Mouse (Mus musculus): ENCODE data around the gene Cbx7. TPM values are rescaled to one million over a fixed set of nuclear protein-coding genes. Genes with fewer than 3 reads are reported as not detected.

Cbx7 gene
- polyA plus RNA-seq, 1 experiment from 2014 or later = 8.9 TPM

- in situ Hi-C loops (cut with MboI; ENCODE audit: low pct_unique_long_range_greater_than_20kb) = loop anchor here (5.0 kb wide), 1 partner anchor 65 kb away; no protein-coding TSS in a partner anchor
- POLR2A ChIA-PET = interaction anchor here (0.8 to 6.1 kb wide), 7 partner anchors 11 to 70 kb away, joined by 3 to 71 read pairs (median 11); no protein-coding TSS in a partner anchor
- no peaks in the 10 kb centered on the region for H3K27me3 ChIP-seq
- ATAC-seq (no peak), DNase-seq (ENCODE audit: low read depth, low spot score) (no peak)
- CTCF ChIA-PET = interaction anchor here (0.7 to 1.5 kb wide), 4 partner anchors 9 to 71 kb away, joined by 3 to 5 read pairs (median 3); no protein-coding TSS in a partner anchor
- TF ChIP-seq CTCF (IDR thresholded peaks at IDR 0.05) = no peak
Measured at GRCm38 (mm10) chr15:80012527-80013201, 41.7 kb upstream of the Cbx7 start.

DNA sequence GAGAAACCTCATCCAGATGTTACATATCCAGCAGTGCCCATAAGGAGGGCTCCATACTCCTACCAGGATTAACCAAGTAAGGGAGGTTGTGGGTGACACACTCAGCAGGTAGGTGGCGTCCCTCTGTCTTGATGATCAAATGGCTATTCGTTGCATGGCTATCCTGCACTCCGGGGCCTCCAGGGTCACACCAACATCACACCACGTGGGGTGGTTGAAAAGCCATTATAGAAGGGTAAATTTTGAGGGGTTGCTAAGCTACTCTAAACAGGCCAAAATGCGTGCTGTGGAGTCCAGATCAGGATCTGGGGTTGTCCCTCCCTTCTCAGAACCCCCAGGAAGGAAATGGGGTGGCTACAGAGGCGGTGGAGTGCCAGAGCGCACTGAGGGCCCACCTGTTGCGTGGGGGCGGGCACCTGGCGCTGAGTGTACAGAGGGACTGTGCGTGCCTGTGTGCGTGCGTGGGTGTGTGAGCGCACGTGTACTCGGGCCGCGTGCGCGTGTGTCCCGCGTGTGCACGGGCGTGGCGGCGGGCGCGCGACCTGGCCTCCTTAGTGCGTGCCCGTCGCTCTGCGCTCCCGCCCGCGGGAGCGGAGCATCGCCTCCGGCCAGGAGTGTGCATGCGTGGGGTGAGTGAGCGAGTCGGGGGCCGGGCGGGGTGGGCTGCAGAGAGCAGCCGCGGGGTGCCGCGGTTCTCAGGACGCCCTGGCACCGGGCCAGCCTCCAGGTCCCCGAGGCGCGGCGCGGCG is 41.0 kb upstream of the Cbx7 start:
- ChIA-PET POLR2A (interaction anchor here (0.8 to 6.1 kb wide), 7 partner anchors 12 to 70 kb away, joined by 3 to 71 read pairs (median 11); no protein-coding TSS in a partner anchor), CTCF (interaction anchor here (0.7 to 1.5 kb wide), 7 partner anchors 9 to 70 kb away, joined by 3 to 6 read pairs (median 3); no protein-coding TSS in a partner anchor)
- H3K27me3 ChIP-seq = no peaks in the 10 kb centered on the region
- no peak for TF ChIP-seq CTCF (IDR thresholded peaks at IDR 0.05)
- in situ Hi-C loops (cut with MboI; ENCODE audit: low pct_unique_long_range_greater_than_20kb) = loop anchor here (5.0 kb wide), 1 partner anchor 65 kb away; no protein-coding TSS in a partner anchor
- DNase-seq (ENCODE audit: low read depth, low spot score) = no peak
- ATAC-seq = peak; percentile 5

DNA sequence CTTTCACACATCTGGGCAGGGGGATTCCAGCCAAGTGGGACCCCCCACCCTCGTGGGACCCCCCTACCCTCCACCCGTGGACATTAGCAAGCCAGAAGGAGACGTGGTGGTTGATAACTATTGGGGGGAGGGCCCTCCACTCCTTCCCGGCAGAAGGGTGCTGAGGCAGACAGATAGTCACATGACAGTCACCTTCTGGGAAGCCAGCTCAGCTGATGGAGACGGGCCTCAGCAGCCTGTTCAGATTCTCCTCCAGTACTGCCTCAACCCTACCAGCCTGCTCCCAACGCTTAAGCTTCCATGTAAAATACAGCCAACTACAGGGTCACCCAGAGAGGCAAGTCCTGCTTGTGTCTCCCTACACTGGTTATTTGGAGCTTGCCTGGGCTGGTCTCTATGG is 40.3 kb upstream of the Cbx7 start:
- H3K27me3 ChIP-seq = no peaks in the 10 kb centered on the region
- in situ Hi-C loops (cut with MboI; ENCODE audit: low pct_unique_long_range_greater_than_20kb) = loop anchor here (5.0 kb wide), 1 partner anchor 64 kb away; no protein-coding TSS in a partner anchor
- no peak for DNase-seq (ENCODE audit: low read depth, low spot score)
- no peak for ATAC-seq
- ChIA-PET CTCF (interaction anchor here (0.8 to 1.5 kb wide), 6 partner anchors 8 to 70 kb away, joined by 3 to 6 read pairs (median 4); no protein-coding TSS in a partner anchor), POLR2A (interaction anchor here (0.8 to 6.1 kb wide), 6 partner anchors 13 to 70 kb away, joined by 3 to 71 read pairs (median 28); no protein-coding TSS in a partner anchor)
- no peak for TF ChIP-seq CTCF (IDR thresholded peaks at IDR 0.05)

- no peaks in the 10 kb centered on the region for H3K27me3 ChIP-seq
- in situ Hi-C loops (cut with MboI; ENCODE audit: low pct_unique_long_range_greater_than_20kb) = loop anchor here (5.0 kb wide), 1 partner anchor 63 kb away; no protein-coding TSS in a partner anchor
- ATAC-seq (no peak), DNase-seq (ENCODE audit: low read depth, low spot score) (no peak)
- ChIA-PET CTCF (no interaction called here), POLR2A (interaction anchor here (0.7 to 3.1 kb wide), 2 partner anchors 25 to 58 kb away, joined by 3 to 12 read pairs; no protein-coding TSS in a partner anchor)
- no peak for TF ChIP-seq CTCF (IDR thresholded peaks at IDR 0.05)
Measured at GRCm38 (mm10) chr15:80010182-80010558, 39.3 kb upstream of the Cbx7 start.

DNA sequence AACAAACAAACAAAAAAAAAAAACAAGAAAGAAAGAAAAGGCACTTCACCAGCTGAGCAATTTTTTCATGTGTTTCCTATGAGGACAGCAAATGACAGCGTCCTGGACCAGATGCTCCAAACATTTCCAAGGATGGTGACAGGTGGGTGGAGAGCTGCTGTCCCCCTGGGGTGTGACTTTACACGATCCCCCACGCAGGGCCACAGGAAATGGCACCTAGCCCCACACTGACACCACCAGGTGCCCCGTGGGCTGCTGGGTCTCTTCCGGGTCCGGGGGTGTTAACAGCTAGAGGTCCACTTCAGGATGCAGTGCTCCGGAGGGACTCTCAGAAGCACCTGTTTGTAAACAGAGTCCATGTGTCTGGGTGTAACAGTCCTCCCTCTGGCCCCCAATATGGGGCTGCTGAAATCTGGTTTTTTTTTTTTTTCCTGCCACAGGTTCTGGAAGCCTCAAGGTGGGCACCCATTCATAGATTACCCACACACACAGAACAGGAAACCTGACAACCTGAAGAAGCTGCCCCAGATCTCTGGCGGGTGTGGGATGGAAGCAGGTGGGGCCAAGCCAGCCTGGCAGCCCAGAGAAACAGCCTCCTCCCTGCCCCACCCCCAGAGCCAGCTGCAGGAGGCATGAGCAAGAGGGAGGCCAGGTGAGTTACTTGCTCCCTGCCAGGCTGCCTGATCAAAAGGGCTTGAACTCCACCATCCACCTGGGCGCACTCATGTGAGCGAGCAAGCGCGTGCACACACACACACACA is 38.7 kb upstream of the Cbx7 start:
- H3K27me3 ChIP-seq = no peaks in the 10 kb centered on the region
- POLR2A ChIA-PET = interaction anchor here (0.9 to 3.1 kb wide), 2 partner anchors 15 to 58 kb away, joined by 3 to 12 read pairs; no protein-coding TSS in a partner anchor
- TF ChIP-seq CTCF (IDR thresholded peaks at IDR 0.05) = no peak
- no peak for ATAC-seq
- in situ Hi-C loops (cut with MboI; ENCODE audit: low pct_unique_long_range_greater_than_20kb) = loop anchor here (5.0 kb wide), 1 partner anchor 62 kb away; no protein-coding TSS in a partner anchor
- no peak for DNase-seq (ENCODE audit: low read depth, low spot score)
- CTCF ChIA-PET = interaction anchor here (1.0 kb wide), 1 partner anchor 69 kb away, joined by 3 read pairs; no protein-coding TSS in a partner anchor

DNA sequence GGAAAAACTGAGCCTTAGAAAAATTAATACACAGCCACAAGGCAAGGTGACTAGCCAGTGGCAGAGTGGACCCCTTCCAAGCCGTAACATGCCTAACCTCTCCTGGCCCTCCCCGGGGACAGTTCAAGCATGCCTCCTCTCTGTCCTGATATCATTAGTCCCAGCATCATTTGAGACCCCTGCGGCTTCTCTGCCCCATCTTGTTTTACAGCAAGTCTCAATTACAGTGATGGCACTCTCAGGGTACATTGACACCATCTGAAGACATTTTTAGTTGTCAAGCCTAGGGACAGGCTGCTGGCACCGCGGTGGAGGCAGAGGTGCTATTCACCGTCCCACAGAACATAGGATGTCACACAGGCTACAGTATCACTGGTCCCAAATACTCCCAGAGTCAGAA is 37.5 kb upstream of the Cbx7 start:
- no peaks in the 10 kb centered on the region for H3K27me3 ChIP-seq
- DNase-seq (ENCODE audit: low read depth, low spot score) = no peak
- in situ Hi-C loops (cut with MboI; ENCODE audit: low pct_unique_long_range_greater_than_20kb) = no loop called here
- POLR2A ChIA-PET = interaction anchor here (3.1 kb wide), 1 partner anchor 56 kb away, joined by 12 read pairs; no protein-coding TSS in a partner anchor
- CTCF ChIA-PET = interaction anchor here (1.0 kb wide), 1 partner anchor 68 kb away, joined by 3 read pairs; no protein-coding TSS in a partner anchor
- TF ChIP-seq CTCF (IDR thresholded peaks at IDR 0.05) = no peak
- no peak for ATAC-seq

DNA sequence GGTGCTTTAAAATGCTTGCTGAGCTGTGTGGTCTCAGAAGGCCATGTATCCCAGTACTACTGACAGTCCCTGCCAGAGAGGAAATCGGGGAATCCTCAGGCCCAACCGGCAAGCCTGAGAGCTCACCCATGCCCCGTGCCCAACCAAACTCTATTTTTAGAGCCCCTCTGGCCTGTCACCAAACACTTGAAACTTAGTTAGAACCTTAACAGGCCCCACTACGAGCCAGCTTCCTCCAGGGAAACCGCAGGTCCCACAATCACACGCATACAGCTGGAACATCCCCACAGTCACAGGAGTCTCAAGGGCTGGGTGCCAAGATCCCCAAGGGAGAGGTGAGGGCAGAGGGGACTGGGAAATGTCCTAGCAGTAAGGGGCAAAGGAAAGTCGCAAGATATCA is 35.2 kb upstream of the Cbx7 start:
- ChIA-PET POLR2A (interaction anchor here (0.8 to 1.3 kb wide), 3 partner anchors 19 to 74 kb away, joined by 3 to 5 read pairs (median 3); no protein-coding TSS in a partner anchor), CTCF (interaction anchor here (2.0 kb wide), 1 partner anchor 55 kb away, joined by 7 read pairs; no protein-coding TSS in a partner anchor)
- no peak for DNase-seq (ENCODE audit: low read depth, low spot score)

GRCm38 (mm10) chr15:80005436-80005835 is 34.5 kb upstream of the Cbx7 start:
- no peak for TF ChIP-seq CTCF (IDR thresholded peaks at IDR 0.05)
- ATAC-seq = no peak
- no peak for DNase-seq (ENCODE audit: low read depth, low spot score)
- in situ Hi-C loops (cut with MboI; ENCODE audit: low pct_unique_long_range_greater_than_20kb) = no loop called here
- no peaks in the 10 kb centered on the region for H3K27me3 ChIP-seq
- CTCF ChIA-PET = interaction anchor here (1.7 to 2.0 kb wide), 2 partner anchors 10 to 55 kb away, joined by 5 to 7 read pairs; no protein-coding TSS in a partner anchor
- POLR2A ChIA-PET = no interaction called here

More for the DNA sequence above, 35.2 kb upstream of the Cbx7 start:
- no peaks in the 10 kb centered on the region for H3K27me3 ChIP-seq
- TF ChIP-seq CTCF (IDR thresholded peaks at IDR 0.05) = no peak
- ATAC-seq = no peak
- in situ Hi-C loops (cut with MboI; ENCODE audit: low pct_unique_long_range_greater_than_20kb) = no loop called here

DNA sequence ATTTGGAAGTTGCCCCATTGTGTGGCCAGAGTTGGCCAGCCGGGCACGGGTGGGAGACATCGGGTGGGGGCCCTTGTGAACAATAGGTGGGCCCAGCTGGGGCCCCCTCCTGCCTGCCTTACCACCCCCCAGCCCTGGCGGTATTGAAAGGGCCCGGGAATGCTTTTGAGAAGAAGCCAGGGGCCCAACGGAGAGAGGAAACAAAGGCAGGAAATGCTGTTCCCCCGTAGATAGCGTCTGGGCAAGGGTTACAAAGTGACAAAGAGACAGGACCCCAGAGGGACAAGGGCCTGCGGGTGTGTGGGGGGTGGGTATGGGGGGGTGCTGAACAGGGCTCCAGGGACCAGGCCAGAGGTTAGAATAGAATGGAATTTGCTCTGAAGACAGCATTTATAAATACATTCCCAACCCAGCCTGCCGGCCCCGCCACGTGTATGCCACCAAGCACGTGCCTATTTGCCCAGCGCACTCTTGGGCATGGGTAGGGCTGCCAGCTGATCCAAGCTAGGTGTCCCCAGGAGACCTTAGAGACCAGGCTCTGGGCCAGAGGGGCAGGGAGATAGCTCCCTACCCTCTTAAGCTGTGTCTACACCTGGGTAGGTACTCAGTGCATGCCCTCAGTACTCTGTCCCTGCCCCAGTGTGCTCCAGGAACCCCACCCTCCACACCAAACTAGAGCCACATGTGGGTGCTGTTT is 33.9 kb upstream of the Cbx7 start:
- TF ChIP-seq CTCF (IDR thresholded peaks at IDR 0.05) = no peak
- in situ Hi-C loops (cut with MboI; ENCODE audit: low pct_unique_long_range_greater_than_20kb) = no loop called here
- H3K27me3 ChIP-seq = no peaks in the 10 kb centered on the region
- ChIA-PET CTCF (interaction anchor here (1.7 to 2.0 kb wide), 2 partner anchors 10 to 54 kb away, joined by 5 to 7 read pairs; no protein-coding TSS in a partner anchor), POLR2A (interaction anchor here (0.6 kb wide), 1 partner anchor 253 kb away, joined by 4 read pairs; no protein-coding TSS in a partner anchor)
- DNase-seq (ENCODE audit: low read depth, low spot score) (no peak), ATAC-seq (no peak)

All from Patski (cell line).